Comparison of ENCODE assay signal across 8 mouse cellular contexts in the genomic region with DNA sequence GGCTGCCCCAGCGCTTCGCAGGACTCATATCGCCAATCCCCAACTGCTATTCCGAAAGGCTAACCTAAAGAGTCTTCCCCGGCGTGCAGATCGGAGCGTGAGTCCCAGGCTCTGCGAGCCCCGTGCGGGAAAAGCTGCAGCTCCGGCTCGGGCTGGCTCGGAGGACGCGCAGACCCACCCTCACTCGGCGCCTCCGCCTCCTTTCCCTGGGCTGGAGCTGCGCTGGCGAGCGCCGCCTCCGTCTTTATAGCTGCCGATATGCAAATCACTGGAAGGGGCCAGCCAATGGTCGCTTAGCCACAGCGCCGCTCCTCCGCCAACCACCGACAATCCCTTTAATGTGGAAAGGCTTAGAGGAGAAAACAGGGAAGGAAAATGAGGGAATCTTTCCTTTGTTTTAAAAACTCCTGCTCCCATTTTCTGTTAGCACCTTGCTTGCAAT. TPM values are rescaled to one million over a fixed set of nuclear protein-coding genes. Genes with fewer than 3 reads are reported as not detected.
A peak's percentile ranks its signal among the peaks of the same experiment; 100 is the strongest.
DNase-seq lines count a peak whose midpoint lies in the region; ATAC-seq lines count a peak whose summit lies in the region.

A gene (minus strand): TSS at position 219 of the 442 bp plus-strand sequence.

- peak; percentile 84 to 88 for DNase-seq in adrenal gland, postnatal 36 days
- peak; percentile 92 for DNase-seq in embryo, embryonic 9.5 days (ENCODE audit: extremely low spot score)
- peak; percentile 67 to 72 for DNase-seq in heart, adult 18-20 months
- DNase-seq in kidney, adult 11 months = peak; percentile 54
- DNase-seq in left cerebral cortex, postnatal 25 days (ENCODE audit: low spot score in 2 of 2) = peak; percentile 93 to 94
- DNase-seq in mesoderm, embryonic 11.5 days (ENCODE audit: low read depth, low spot score) = peak; percentile 95
- peak; percentile 93 for DNase-seq in right cerebral cortex, postnatal 4 days

- no peak for ATAC-seq in monocyte, adult 5-6 weeks (replicated peaks; ENCODE audit: insufficient number of reproducible peaks, low FRiP score, low TSS enrichment, poor library complexity, severe bottlenecking)

- intact Hi-C loops in left cerebral cortex, postnatal 25 days (cut with DNase I) = loop anchor here (2.0 to 10.0 kb wide), 3 partner anchors 144 to 264 kb away; no protein-coding TSS in a partner anchor

RNA-seq across cellular contexts. Expression of the gene that starts here (rescaled TPM):
- total RNA-seq in adrenal gland, postnatal 36 days (2021) = under 1 TPM in 1 of 2 experiments, not detected in 1; 0.07 TPM
- total RNA-seq in heart, adult 18-20 months (2021) = under 1 TPM in 1 of 2 experiments, not detected in 1; 0.20 TPM
- total RNA-seq in left cerebral cortex, postnatal 25 days (2021) = 10 to 100 TPM; 64.4 to 69.0 TPM
- not detected in 3 replicates for total RNA-seq in monocyte, adult 5-6 weeks (2017)

Comparison
In these comparisons a context has a peak if more than half of its experiments do, and no peak if none do; other contexts are left out.
1. RNA of the gene that starts here (total RNA-seq): 64.4 to 69.0 TPM in left cerebral cortex, postnatal 25 days; 0.20 TPM in heart, adult 18-20 months, 0.07 TPM in adrenal gland, postnatal 36 days and not detected in monocyte, adult 5-6 weeks; every median in the first group is over 10 times any median in the second.
2. Peak in DNase-seq in adrenal gland, postnatal 36 days; RNA of the gene not detected or under 1 TPM.
3. Peak in DNase-seq in heart, adult 18-20 months; RNA of the gene not detected or under 1 TPM.
4. Peak in every context shown above with its lines, with median percentiles within 50 percentile points of each other: DNase-seq.